Mouse (Mus musculus): ENCODE results near the gene Cd52.
A peak's percentile ranks its signal among the peaks of the same experiment; 100 is the strongest.

Gene Cd52

GRCm38 (mm10) chr4:134041317-134042123 lies 53.4 kb downstream of the Cd52 start:
- no peak for DNase-seq

- DNase-seq: peak; percentile 81
Observed at GRCm38 (mm10) chr4:134035953-134036352, 58.9 kb downstream of the Cd52 start.

Measured in layer of hippocampus, adult 9-11 months (tissue).